Mouse (Mus musculus) myocyte (in vitro differentiated cells): ENCODE measurements around the gene Lif.

Source experiments
- CEBPB ChIP-seq: IDR thresholded peaks from 2 replicates; pipeline ENCODE4 v1.6.1; 2011; ENCODE audit warnings: mild to moderate bottlenecking, moderate library complexity; ENCODE audit not compliant: poor library complexity, insufficient read depth, severe bottlenecking
- MYOD1 ChIP-seq, 3 experiments: IDR thresholded peaks; one replicate each; pipeline ENCODE4 v1.6.1; 2011; ENCODE audit warnings: control low read depth in 2 of 3, low read depth in 2 of 3, mild to moderate bottlenecking in 2 of 3, moderate library complexity in 1 of 3; ENCODE audit not compliant: insufficient read length in 2 of 3, control insufficient read depth in 1 of 3
- MYOG ChIP-seq, 3 experiments: IDR thresholded peaks; one replicate each; pipeline ENCODE4 v1.6.1; 2011; ENCODE audit warnings: control low read depth in 2 of 3, low read depth in 2 of 3, mild to moderate bottlenecking in 2 of 3; ENCODE audit not compliant: insufficient read length in 2 of 3, control insufficient read depth in 1 of 3, insufficient read depth in 1 of 3
- POLR2A ChIP-seq: IDR thresholded peaks from one replicate; pipeline ENCODE4 v1.6.1; 2011; ENCODE audit warnings: low read depth, mild to moderate bottlenecking, control low read depth, moderate library complexity; ENCODE audit not compliant: insufficient read length
- POLR2AphosphoS2 ChIP-seq: IDR thresholded peaks from one replicate; pipeline ENCODE4 v1.6.1; 2011; ENCODE audit warnings: low read depth, control low read depth; ENCODE audit not compliant: insufficient read length
- USF1 ChIP-seq: IDR thresholded peaks from one replicate; pipeline ENCODE4 v1.6.1; 2011; ENCODE audit warnings: low read depth, mild to moderate bottlenecking, control low read depth, moderate library complexity

- TF ChIP-seq POLR2A (no peak), USF1 (no peak), POLR2AphosphoS2 (no peak), MYOG (IDR thresholded peaks at IDR 0.05; ENCODE audit: control insufficient read depth in 1 of 3, insufficient read depth in 1 of 3, insufficient read length in 2 of 3, low read depth in 2 of 3) (no peak), CEBPB (no peak), MYOD1 (IDR thresholded peaks at IDR 0.05; ENCODE audit: control insufficient read depth in 1 of 3, insufficient read length in 2 of 3, low read depth in 2 of 3) (no peak)
These were observed 3.3 kb downstream of the Lif start for GRCm38 (mm10) chr11:4260463-4261187.
